Mouse (Mus musculus): ENCODE data around the gene Slc25a48.

Slc25a48 gene

GRCm38 (mm10) chr13:56438211-56439075 is at the start of gene Slc25a48:
TSS of gene Slc25a48 (plus strand) at chr13:56438355.
- DNase-seq (ENCODE audit: low spot score): no peak

GRCm38 (mm10) chr13:56397572-56397971 is 40.6 kb upstream of the Slc25a48 start:
- no peak for DNase-seq (ENCODE audit: low spot score)

GRCm38 (mm10) chr13:56401186-56401585 is 37.0 kb upstream of the Slc25a48 start:
- DNase-seq (ENCODE audit: low spot score): no peak

GRCm38 (mm10) chr13:56403381-56404086 is 34.6 kb upstream of the Slc25a48 start:
- no peak for DNase-seq (ENCODE audit: low spot score)

GRCm38 (mm10) chr13:56404511-56405140 is 33.5 kb upstream of the Slc25a48 start:
- no peak for DNase-seq (ENCODE audit: low spot score)

- DNase-seq (ENCODE audit: low spot score): no peak
Measured at GRCm38 (mm10) chr13:56412286-56412873, 25.8 kb upstream of the Slc25a48 start.

GRCm38 (mm10) chr13:56418685-56419483 is 19.3 kb upstream of the Slc25a48 start:
- no peak for DNase-seq (ENCODE audit: low spot score)

- no peak for DNase-seq (ENCODE audit: low spot score)
Measured at GRCm38 (mm10) chr13:56419538-56419937, 18.6 kb upstream of the Slc25a48 start.

GRCm38 (mm10) chr13:56422072-56422723 is 16.0 kb upstream of the Slc25a48 start:
- DNase-seq (ENCODE audit: low spot score): no peak

- DNase-seq (ENCODE audit: low spot score): no peak
Measured at GRCm38 (mm10) chr13:56425931-56426330, 12.2 kb upstream of the Slc25a48 start.

GRCm38 (mm10) chr13:56426365-56426764 is 11.8 kb upstream of the Slc25a48 start, which contains the start of gene Gm3045:
TSS of gene Gm3045 (plus strand) at chr13:56426594.
- no peak for DNase-seq (ENCODE audit: low spot score)

- no peak for DNase-seq (ENCODE audit: low spot score)
Measured at GRCm38 (mm10) chr13:56428724-56429500, 9.2 kb upstream of the Slc25a48 start.

GRCm38 (mm10) chr13:56432496-56432895 is 5.7 kb upstream of the Slc25a48 start:
- no peak for DNase-seq (ENCODE audit: low spot score)

- peak; percentile 12 for DNase-seq (ENCODE audit: low spot score)
Measured at GRCm38 (mm10) chr13:56433466-56433865, 4.7 kb upstream of the Slc25a48 start.

GRCm38 (mm10) chr13:56434311-56434751 is 3.8 kb upstream of the Slc25a48 start:
- no peak for DNase-seq (ENCODE audit: low spot score)

GRCm38 (mm10) chr13:56435615-56436287 is 2.4 kb upstream of the Slc25a48 start:
- DNase-seq (ENCODE audit: low spot score): no peak

GRCm38 (mm10) chr13:56443411-56443810 is 5.3 kb downstream of the Slc25a48 start:
- DNase-seq (ENCODE audit: low spot score): no peak

- no peak for DNase-seq (ENCODE audit: low spot score)
Measured at GRCm38 (mm10) chr13:56444112-56444511, 6.0 kb downstream of the Slc25a48 start.

GRCm38 (mm10) chr13:56444996-56445395 is 6.8 kb downstream of the Slc25a48 start:
- DNase-seq (ENCODE audit: low spot score): no peak

Data from T-cell, adult 2 months (primary cell).